Mouse (Mus musculus): ENCODE data around the gene Gabbr2.

The Gabbr2 gene

GRCm38 (mm10) chr4:46867779-46868178 lies 123.9 kb downstream of the Gabbr2 start:
- in situ Hi-C loops (cut with MboI), result no loop called here

GRCm38 (mm10) chr4:46866070-46866469 lies 125.6 kb downstream of the Gabbr2 start:
- in situ Hi-C loops (cut with MboI), result no loop called here

GRCm38 (mm10) chr4:46863721-46864120 lies 128.0 kb downstream of the Gabbr2 start:
- in situ Hi-C loops (cut with MboI), result no loop called here

- in situ Hi-C loops (cut with MboI), result no loop called here
These were observed 129.0 kb downstream of the Gabbr2 start for GRCm38 (mm10) chr4:46862677-46863076.

- in situ Hi-C loops (cut with MboI), result no loop called here
These were observed 131.1 kb downstream of the Gabbr2 start for GRCm38 (mm10) chr4:46860586-46860985.

GRCm38 (mm10) chr4:46858899-46859298 lies 132.8 kb downstream of the Gabbr2 start:
- in situ Hi-C loops (cut with MboI), result no loop called here

- in situ Hi-C loops (cut with MboI), result no loop called here
These were observed 135.5 kb downstream of the Gabbr2 start for GRCm38 (mm10) chr4:46856145-46856544.

- in situ Hi-C loops (cut with MboI), result no loop called here
These were observed 136.8 kb downstream of the Gabbr2 start for GRCm38 (mm10) chr4:46854686-46855385.

- in situ Hi-C loops (cut with MboI), result no loop called here
These were observed 137.7 kb downstream of the Gabbr2 start for GRCm38 (mm10) chr4:46853852-46854460.

GRCm38 (mm10) chr4:46847745-46848144 lies 143.9 kb downstream of the Gabbr2 start:
- in situ Hi-C loops (cut with MboI), result no loop called here

- in situ Hi-C loops (cut with MboI), result no loop called here
These were observed 145.3 kb downstream of the Gabbr2 start for GRCm38 (mm10) chr4:46846396-46846795.

GRCm38 (mm10) chr4:46844982-46845643 lies 146.6 kb downstream of the Gabbr2 start:
- in situ Hi-C loops (cut with MboI), result no loop called here

- in situ Hi-C loops (cut with MboI), result no loop called here
These were observed 147.1 kb downstream of the Gabbr2 start for GRCm38 (mm10) chr4:46844567-46844966.

- in situ Hi-C loops (cut with MboI), result no loop called here
These were observed 149.1 kb downstream of the Gabbr2 start for GRCm38 (mm10) chr4:46842596-46842995.

GRCm38 (mm10) chr4:46840146-46840545 lies 151.5 kb downstream of the Gabbr2 start:
- in situ Hi-C loops (cut with MboI), result no loop called here

- in situ Hi-C loops (cut with MboI), result no loop called here
These were observed 154.3 kb downstream of the Gabbr2 start for GRCm38 (mm10) chr4:46837362-46837761.

- in situ Hi-C loops (cut with MboI), result no loop called here
These were observed 155.6 kb downstream of the Gabbr2 start for GRCm38 (mm10) chr4:46836065-46836464.

GRCm38 (mm10) chr4:46835064-46835463 lies 156.6 kb downstream of the Gabbr2 start:
- in situ Hi-C loops (cut with MboI), result no loop called here

- in situ Hi-C loops (cut with MboI), result no loop called here
These were observed 158.7 kb downstream of the Gabbr2 start for GRCm38 (mm10) chr4:46832834-46833544.

- in situ Hi-C loops (cut with MboI), result no loop called here
These were observed 162.0 kb downstream of the Gabbr2 start for GRCm38 (mm10) chr4:46829656-46830055.

- in situ Hi-C loops (cut with MboI), result no loop called here
These were observed 163.5 kb downstream of the Gabbr2 start for GRCm38 (mm10) chr4:46828141-46828571.

- in situ Hi-C loops (cut with MboI), result no loop called here
These were observed 164.2 kb downstream of the Gabbr2 start for GRCm38 (mm10) chr4:46827471-46827870.

Measured in mature B cell (primary cell).